Mouse (Mus musculus): Measurements from ENCODE around the gene Muc4. TPM values are rescaled to one million over a fixed set of nuclear protein-coding genes. Genes with fewer than 3 reads are reported as not detected.

Muc4 gene
- polyA plus RNA-seq, 1 experiment from 2014 or later, result 2.5 TPM

- no peak overlapping the region for H3K27ac ChIP-seq
- no peak overlapping the region for H3K4me2 ChIP-seq (replicated peaks)
- no peak overlapping the region for H3K4me3 ChIP-seq (replicated peaks)
- WGBS, result 57% methylated on average over 8 of the region's 8 CpGs
- H3K27me3 ChIP-seq (replicated peaks), result no peaks in the 10 kb centered on the region
- H3K9me3 ChIP-seq, result no peaks in the 10 kb centered on the region
- H3K36me3 ChIP-seq, result no peaks in the 10 kb centered on the region
- H3K4me1 ChIP-seq (replicated peaks), result no peaks in the 10 kb centered on the region
- no peak overlapping the region for H3K9ac ChIP-seq
- ATAC-seq, result no peak
Observed at GRCm38 (mm10) chr16:32778956-32779355, 43.3 kb downstream of the Muc4 start.

GRCm38 (mm10) chr16:32783324-32784062 lies 47.8 kb downstream of the Muc4 start:
- Histone ChIP-seq H3K4me1 (replicated peaks) (no peaks in the 10 kb centered on the region), H3K9me3 (no peaks in the 10 kb centered on the region), H3K27ac (no peak overlapping the region), H3K9ac (no peak overlapping the region), H3K36me3 (no peaks in the 10 kb centered on the region), H3K4me3 (replicated peaks) (no peak overlapping the region), H3K4me2 (replicated peaks) (no peak overlapping the region), H3K27me3 (replicated peaks) (no peaks in the 10 kb centered on the region)
- no peak for ATAC-seq
- WGBS, result 44% methylated on average over 5 of the region's 5 CpGs

- Histone ChIP-seq H3K9ac (no peak overlapping the region), H3K27me3 (replicated peaks) (no peaks in the 10 kb centered on the region), H3K36me3 (no peaks in the 10 kb centered on the region), H3K27ac (no peak overlapping the region), H3K4me2 (replicated peaks) (no peak overlapping the region), H3K9me3 (no peaks in the 10 kb centered on the region), H3K4me3 (replicated peaks) (no peak overlapping the region), H3K4me1 (replicated peaks) (no peaks in the 10 kb centered on the region)
- 80% methylated on average over 13 of the region's 13 CpGs for WGBS
- no peak for ATAC-seq
Observed at GRCm38 (mm10) chr16:32784840-32785239, 49.2 kb downstream of the Muc4 start.

GRCm38 (mm10) chr16:32790056-32790455 lies 54.4 kb downstream of the Muc4 start:
- no peak overlapping the region for H3K4me2 ChIP-seq (replicated peaks)
- no peaks in the 10 kb centered on the region for H3K36me3 ChIP-seq
- 94% methylated on average over 5 of the region's 5 CpGs for WGBS
- H3K9ac ChIP-seq, result no peak overlapping the region
- no peak overlapping the region for H3K27ac ChIP-seq
- no peak overlapping the region for H3K4me3 ChIP-seq (replicated peaks)
- no peak for ATAC-seq
- no peaks in the 10 kb centered on the region for H3K4me1 ChIP-seq (replicated peaks)
- no peaks in the 10 kb centered on the region for H3K27me3 ChIP-seq (replicated peaks)
- no peaks in the 10 kb centered on the region for H3K9me3 ChIP-seq

- WGBS, result 73% methylated on average over 1 of the region's 1 CpGs
- no peak overlapping the region for H3K27ac ChIP-seq
- no peak overlapping the region for H3K4me2 ChIP-seq (replicated peaks)
- no peaks in the 10 kb centered on the region for H3K27me3 ChIP-seq (replicated peaks)
- H3K4me3 ChIP-seq (replicated peaks), result no peak overlapping the region
- H3K9me3 ChIP-seq, result no peaks in the 10 kb centered on the region
- ATAC-seq, result no peak
- H3K4me1 ChIP-seq (replicated peaks), result peaks cover 7% of the 10 kb centered on the region; the same call in 1 of the 2 replicates
- no peaks in the 10 kb centered on the region for H3K36me3 ChIP-seq
- H3K9ac ChIP-seq, result no peak overlapping the region
Observed at GRCm38 (mm10) chr16:32795177-32795576, 59.5 kb downstream of the Muc4 start.

- Histone ChIP-seq H3K27me3 (replicated peaks) (no peaks in the 10 kb centered on the region), H3K27ac (no peak overlapping the region), H3K4me2 (replicated peaks) (no peak overlapping the region), H3K9ac (no peak overlapping the region), H3K9me3 (no peaks in the 10 kb centered on the region), H3K4me3 (replicated peaks) (no peak overlapping the region), H3K4me1 (replicated peaks) (peaks cover 7% of the 10 kb centered on the region; the same call in 1 of the 2 replicates), H3K36me3 (no peaks in the 10 kb centered on the region)
- WGBS, result 71% methylated on average over 14 of the region's 14 CpGs
- no peak for ATAC-seq
Observed at GRCm38 (mm10) chr16:32796676-32797425, 61.2 kb downstream of the Muc4 start.

- WGBS, result 72% methylated on average over 3 of the region's 3 CpGs
Observed at GRCm38 (mm10) chr16:32797426-32797689, 61.7 kb downstream of the Muc4 start, which contains the start of gene Muc20. Gene Muc20, minus strand, starts transcription at chr16:32797435.

GRCm38 (mm10) chr16:32803252-32803853 lies 67.7 kb downstream of the Muc4 start:
- no peaks in the 10 kb centered on the region for H3K27me3 ChIP-seq (replicated peaks)
- no peak overlapping the region for H3K4me3 ChIP-seq (replicated peaks)
- H3K9ac ChIP-seq, result no peak overlapping the region
- peak; percentile 15; the same call in 1 of the 2 replicates for ATAC-seq
- H3K4me2 ChIP-seq (replicated peaks), result no peak overlapping the region
- H3K36me3 ChIP-seq, result no peaks in the 10 kb centered on the region
- H3K9me3 ChIP-seq, result no peaks in the 10 kb centered on the region
- 58% methylated on average over 6 of the region's 6 CpGs for WGBS
- no peak overlapping the region for H3K27ac ChIP-seq
- H3K4me1 ChIP-seq (replicated peaks), result peaks cover 22% of the 10 kb centered on the region; the same call in 1 of the 2 replicates

More at GRCm38 (mm10) chr16:32797426-32797689, 61.7 kb downstream of the Muc4 start, which contains the start of gene Muc20:
- H3K36me3 ChIP-seq, result no peaks in the 10 kb centered on the region
- H3K27ac ChIP-seq, result no peak within 1 kb of the TSS
- no peak within 1 kb of the TSS for H3K4me3 ChIP-seq (replicated peaks)
- no peak within 1 kb of the TSS for H3K9ac ChIP-seq
- ATAC-seq, result no peak
- no peaks in the 10 kb centered on the region for H3K9me3 ChIP-seq
- no peaks in the 10 kb centered on the region for H3K27me3 ChIP-seq (replicated peaks)
- no peak within 1 kb of the TSS for H3K4me2 ChIP-seq (replicated peaks)
- peaks cover 7% of the 10 kb centered on the region; the same call in 1 of the 2 replicates for H3K4me1 ChIP-seq (replicated peaks)

- no peak overlapping the region for H3K4me3 ChIP-seq (replicated peaks)
- no peaks in the 10 kb centered on the region for H3K9me3 ChIP-seq
- no peak overlapping the region for H3K27ac ChIP-seq
- H3K36me3 ChIP-seq, result no peaks in the 10 kb centered on the region
- no peak for ATAC-seq
- WGBS, result 37% methylated on average over 5 of the region's 5 CpGs
- no peaks in the 10 kb centered on the region for H3K27me3 ChIP-seq (replicated peaks)
- H3K4me2 ChIP-seq (replicated peaks), result no peak overlapping the region
- 0 out of 2 replicates have a peak, but pooled peaks cover 17% of the 10 kb centered on the region for H3K4me1 ChIP-seq (replicated peaks)
- no peak overlapping the region for H3K9ac ChIP-seq
Observed at GRCm38 (mm10) chr16:32803901-32804300, 68.2 kb downstream of the Muc4 start.

GRCm38 (mm10) chr16:32805151-32805550 lies 69.5 kb downstream of the Muc4 start:
- Histone ChIP-seq H3K36me3 (no peaks in the 10 kb centered on the region), H3K27me3 (replicated peaks) (no peaks in the 10 kb centered on the region), H3K4me2 (replicated peaks) (no peak overlapping the region), H3K27ac (no peak overlapping the region), H3K4me3 (replicated peaks) (no peak overlapping the region), H3K9me3 (no peaks in the 10 kb centered on the region), H3K9ac (no peak overlapping the region), H3K4me1 (replicated peaks) (0 out of 2 replicates have a peak, but pooled peaks cover 17% of the 10 kb centered on the region)
- no peak for ATAC-seq
- 64% methylated on average over 7 of the region's 7 CpGs for WGBS

- no peak overlapping the region for H3K4me3 ChIP-seq (replicated peaks)
- H3K27ac ChIP-seq, result no peak overlapping the region
- no peak overlapping the region for H3K4me2 ChIP-seq (replicated peaks)
- no peaks in the 10 kb centered on the region for H3K27me3 ChIP-seq (replicated peaks)
- H3K9ac ChIP-seq, result no peak overlapping the region
- WGBS, result 54% methylated on average over 8 of the region's 8 CpGs
- H3K4me1 ChIP-seq (replicated peaks), result 0 out of 2 replicates have a peak, but pooled peaks cover 17% of the 10 kb centered on the region
- no peaks in the 10 kb centered on the region for H3K36me3 ChIP-seq
- H3K9me3 ChIP-seq, result no peaks in the 10 kb centered on the region
- ATAC-seq, result peak; percentile 77
Observed at GRCm38 (mm10) chr16:32807408-32808185, 71.9 kb downstream of the Muc4 start.

GRCm38 (mm10) chr16:32810321-32810720 lies 74.6 kb downstream of the Muc4 start, which contains the start of gene Smbd1:
Gene Smbd1, minus strand, starts transcription at chr16:32810477.
- Histone ChIP-seq H3K4me2 (replicated peaks) (no peak within 1 kb of the TSS), H3K4me1 (replicated peaks) (peaks cover 17% of the 10 kb centered on the region; the same call in 1 of the 2 replicates), H3K27ac (no peak within 1 kb of the TSS), H3K4me3 (replicated peaks) (no peak within 1 kb of the TSS), H3K9ac (no peak within 1 kb of the TSS), H3K27me3 (replicated peaks) (no peaks in the 10 kb centered on the region), H3K36me3 (no peaks in the 10 kb centered on the region), H3K9me3 (no peaks in the 10 kb centered on the region)
- ATAC-seq, result peak; percentile 50; the same call in 1 of the 2 replicates
- WGBS, result 82% methylated on average over 4 of the region's 4 CpGs
